Mouse (Mus musculus) midbrain, embryonic 15.5 days (tissue): ENCODE data around the gene Pde8b. TPM values are rescaled to one million over a fixed set of nuclear protein-coding genes. Genes with fewer than 3 reads are reported as not detected.
A peak's percentile ranks its signal among the peaks of the same experiment; 100 is the strongest.

Experiments used
- ATAC-seq: fragments of 200-750 bp; cut with Nextera tagmentation; replicated peaks from 2 replicates; pipeline ENCODE4 v1.8.0; 2017; ENCODE audit warnings: moderate TSS enrichment
- H3K27ac ChIP-seq: fragments of 300-500 bp; sonication (generic); 2 replicates; pipeline ENCODE4 v1.5.1; 2015; ENCODE audit warnings: mild to moderate bottlenecking, inconsistent platforms
- H3K27me3 ChIP-seq: fragments of 300-500 bp; sonication (generic); replicated peaks from 2 replicates; pipeline ENCODE4 v1.6.1; 2015; ENCODE audit warnings: inconsistent platforms
- H3K36me3 ChIP-seq: fragments of 300-500 bp; sonication (generic); replicated peaks from 2 replicates; pipeline ENCODE4 v1.6.1; 2015; ENCODE audit warnings: inconsistent platforms
- H3K4me1 ChIP-seq: fragments of 300-500 bp; sonication (generic); 2 replicates; pipeline ENCODE4 v1.6.1; 2015; ENCODE audit warnings: inconsistent platforms
- H3K4me2 ChIP-seq: fragments of 300-500 bp; sonication (generic); 2 replicates; pipeline ENCODE4 v1.6.1; 2015; ENCODE audit warnings: inconsistent platforms, mild to moderate bottlenecking, moderate library complexity
- H3K4me3 ChIP-seq: fragments of 300-500 bp; sonication (generic); 2 replicates; pipeline ENCODE4 v1.5.1; 2015; ENCODE audit warnings: mild to moderate bottlenecking, inconsistent platforms
- H3K9ac ChIP-seq: fragments of 300-500 bp; sonication (generic); 2 replicates; pipeline ENCODE4 v1.6.1; 2015; ENCODE audit warnings: mild to moderate bottlenecking, inconsistent platforms
- H3K9me3 ChIP-seq: fragments of 300-500 bp; sonication (generic); 2 replicates; pipeline ENCODE4 v1.6.1; 2016; ENCODE audit warnings: inconsistent platforms
- WGBS: fragments of 180-500 bp; shearing (Covaris S2); methylation state at CpG from one replicate; pipeline ENCODE4 v1.1.7; 2015; ENCODE audit warnings: mixed read lengths; 5-methylcytosine and 5-hydroxymethylcytosine counted together
- polyA plus RNA-seq: library from polyadenylated mRNA; unstranded; fragments of >200 nt; fragmentation: Nextera tagmentation; extraction: Ambion mirVana; gene quantifications from 2 replicates; pipeline ENCODE4 v1.2.1, GENCODE M21; 2015

The Pde8b gene
- polyA plus RNA-seq, 1 experiment from 2014 or later = 6.9 TPM

DNA sequence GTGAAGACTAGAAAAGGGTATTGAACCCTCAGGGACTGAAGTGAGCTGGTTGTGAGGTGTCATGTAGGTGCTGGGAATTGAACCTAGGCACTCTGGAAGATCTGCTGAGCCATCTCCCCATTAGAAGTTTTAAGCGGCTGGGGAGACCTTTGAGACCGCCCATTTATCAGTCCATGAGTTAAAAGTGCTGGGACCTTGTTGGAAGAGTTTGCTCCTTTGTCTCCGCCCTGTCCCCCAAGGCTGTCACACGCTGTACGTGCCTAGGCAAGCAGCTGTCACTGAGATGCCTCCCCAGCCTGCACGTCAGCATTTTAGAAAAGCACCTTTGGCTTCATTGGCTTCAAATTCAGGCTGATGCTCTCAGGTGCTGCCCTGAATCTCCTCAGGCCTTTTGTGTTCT is 229.9 kb downstream of the Pde8b start:
- Histone ChIP-seq H3K4me1 (peaks cover 7% of the 10 kb centered on the region), H3K4me2 (no peak overlapping the region), H3K27ac (no peak overlapping the region), H3K9me3 (no peaks in the 10 kb centered on the region), H3K9ac (no peak overlapping the region), H3K36me3 (0 out of 2 replicates have a peak, but pooled peaks cover 3% of the 10 kb centered on the region), H3K27me3 (no peaks in the 10 kb centered on the region), H3K4me3 (no peak overlapping the region)
- no peak for ATAC-seq
- WGBS = 84% methylated on average over 6 of the region's 6 CpGs

DNA sequence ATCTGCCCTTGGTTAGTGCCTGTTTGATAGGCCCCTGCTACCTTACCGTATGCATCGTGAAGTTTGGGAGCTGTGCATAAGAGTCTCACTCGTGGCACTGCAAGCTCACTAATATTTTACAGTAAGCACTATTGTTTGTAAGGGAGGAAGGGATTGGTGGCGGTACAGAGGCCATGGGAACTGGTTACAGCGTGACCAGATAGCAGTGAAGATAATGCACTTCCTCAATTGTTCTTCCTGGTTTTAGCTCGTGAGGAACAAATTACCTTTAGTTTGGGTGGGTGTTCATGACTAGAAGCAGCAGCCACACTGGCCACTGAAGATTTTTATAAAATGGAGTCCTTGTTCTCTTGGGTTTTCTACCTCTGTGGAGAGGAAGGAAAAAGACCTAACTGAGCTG is 230.8 kb downstream of the Pde8b start:
- H3K27me3 ChIP-seq = no peaks in the 10 kb centered on the region
- WGBS = 85% methylated on average over 6 of the region's 6 CpGs
- H3K4me3 ChIP-seq = no peak overlapping the region
- peaks cover 7% of the 10 kb centered on the region for H3K4me1 ChIP-seq
- no peak for ATAC-seq
- no peak overlapping the region for H3K27ac ChIP-seq
- no peak overlapping the region for H3K4me2 ChIP-seq
- 0 out of 2 replicates have a peak, but pooled peaks cover 3% of the 10 kb centered on the region for H3K36me3 ChIP-seq
- H3K9ac ChIP-seq = no peak overlapping the region
- no peaks in the 10 kb centered on the region for H3K9me3 ChIP-seq

GRCm38 (mm10) chr13:95017916-95018315 is 232.2 kb downstream of the Pde8b start:
- H3K4me3 ChIP-seq = no peak overlapping the region
- H3K4me1 ChIP-seq = peaks cover 7% of the 10 kb centered on the region
- H3K9me3 ChIP-seq = no peaks in the 10 kb centered on the region
- peak overlapping the region; percentile 45 for H3K9ac ChIP-seq
- peak; percentile 91 for ATAC-seq
- peak overlapping the region; percentile 24 for H3K4me2 ChIP-seq
- H3K36me3 ChIP-seq = 0 out of 2 replicates have a peak, but pooled peaks cover 3% of the 10 kb centered on the region
- WGBS = under 1% methylated on average over 9 of the region's 9 CpGs
- H3K27me3 ChIP-seq = no peaks in the 10 kb centered on the region
- peak overlapping the region; percentile 61 for H3K27ac ChIP-seq

DNA sequence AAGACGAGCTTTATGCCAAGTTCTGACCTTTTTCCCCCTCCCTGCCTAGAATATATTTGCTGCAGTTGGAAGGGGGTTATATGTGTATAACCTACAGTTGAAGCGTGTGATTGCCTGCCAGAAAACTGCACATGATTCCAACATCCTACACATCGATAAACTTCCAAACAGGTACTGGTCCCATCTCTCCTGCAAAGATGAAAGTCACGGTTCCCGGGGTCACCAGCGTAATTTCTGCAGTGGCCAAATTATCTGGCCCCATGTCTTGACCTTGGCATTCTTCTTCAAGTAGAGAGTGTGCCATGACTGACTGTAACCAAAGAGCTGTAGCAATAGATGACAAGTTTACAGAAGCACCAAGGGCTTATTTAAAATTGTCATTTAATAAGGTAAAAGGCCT is 232.9 kb downstream of the Pde8b start:
- Histone ChIP-seq H3K9me3 (no peaks in the 10 kb centered on the region), H3K27ac (peak overlapping the region; percentile 61; the same call in 1 of the 2 replicates), H3K9ac (peak overlapping the region; percentile 45; the same call in 1 of the 2 replicates), H3K27me3 (no peaks in the 10 kb centered on the region), H3K4me1 (peaks cover 7% of the 10 kb centered on the region), H3K36me3 (0 out of 2 replicates have a peak, but pooled peaks cover 3% of the 10 kb centered on the region), H3K4me3 (no peak overlapping the region), H3K4me2 (no peak overlapping the region)
- 90% methylated on average over 6 of the region's 6 CpGs for WGBS
- ATAC-seq = no peak

GRCm38 (mm10) chr13:95011546-95012257 is 238.4 kb downstream of the Pde8b start:
- no peaks in the 10 kb centered on the region for H3K4me1 ChIP-seq
- no peaks in the 10 kb centered on the region for H3K9me3 ChIP-seq
- H3K27me3 ChIP-seq = no peaks in the 10 kb centered on the region
- no peak overlapping the region for H3K9ac ChIP-seq
- ATAC-seq = no peak
- H3K4me3 ChIP-seq = no peak overlapping the region
- H3K27ac ChIP-seq = no peak overlapping the region
- 91% methylated on average over 7 of the region's 7 CpGs for WGBS
- no peak overlapping the region for H3K4me2 ChIP-seq
- no peaks in the 10 kb centered on the region for H3K36me3 ChIP-seq

- Histone ChIP-seq H3K9me3 (no peaks in the 10 kb centered on the region), H3K27me3 (no peaks in the 10 kb centered on the region), H3K4me3 (no peak overlapping the region), H3K9ac (no peak overlapping the region), H3K4me1 (no peaks in the 10 kb centered on the region), H3K36me3 (no peaks in the 10 kb centered on the region), H3K4me2 (no peak overlapping the region), H3K27ac (no peak overlapping the region)
- 84% methylated on average over 7 of the region's 7 CpGs for WGBS
- ATAC-seq = no peak
Measured at GRCm38 (mm10) chr13:95009261-95009660, 240.9 kb downstream of the Pde8b start.

DNA sequence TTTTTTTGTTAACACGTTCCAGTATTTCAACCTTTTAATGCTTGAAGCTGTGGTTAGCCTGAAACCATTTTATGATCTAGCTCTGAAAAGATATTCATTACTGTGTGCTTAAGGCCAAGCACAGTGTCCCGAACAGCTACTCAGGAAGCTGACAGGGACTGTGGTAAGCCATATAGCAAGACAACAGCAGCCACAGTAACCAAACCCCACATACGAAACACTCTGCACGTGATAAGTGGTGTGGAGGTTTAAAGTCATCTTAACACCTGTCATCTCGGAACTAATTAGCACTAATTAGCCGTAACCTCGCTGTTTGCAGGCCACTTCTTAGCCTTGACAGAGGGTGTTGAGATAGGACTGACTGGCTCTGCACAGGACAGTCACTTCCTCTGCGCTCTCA is 242.9 kb downstream of the Pde8b start:
- H3K9ac ChIP-seq = no peak overlapping the region
- H3K4me2 ChIP-seq = no peak overlapping the region
- ATAC-seq = no peak
- WGBS = 81% methylated on average over 8 of the region's 8 CpGs
- no peaks in the 10 kb centered on the region for H3K4me1 ChIP-seq
- no peaks in the 10 kb centered on the region for H3K9me3 ChIP-seq
- H3K27me3 ChIP-seq = no peaks in the 10 kb centered on the region
- H3K36me3 ChIP-seq = no peaks in the 10 kb centered on the region
- H3K4me3 ChIP-seq = no peak overlapping the region
- no peak overlapping the region for H3K27ac ChIP-seq

- no peaks in the 10 kb centered on the region for H3K36me3 ChIP-seq
- no peaks in the 10 kb centered on the region for H3K27me3 ChIP-seq
- no peaks in the 10 kb centered on the region for H3K9me3 ChIP-seq
- no peak overlapping the region for H3K9ac ChIP-seq
- 76% methylated on average over 5 of the region's 5 CpGs for WGBS
- no peak overlapping the region for H3K27ac ChIP-seq
- H3K4me3 ChIP-seq = no peak overlapping the region
- H3K4me1 ChIP-seq = no peaks in the 10 kb centered on the region
- H3K4me2 ChIP-seq = no peak overlapping the region
- no peak for ATAC-seq
Measured at GRCm38 (mm10) chr13:94990516-94990915, 259.6 kb downstream of the Pde8b start.

- Histone ChIP-seq H3K27ac (no peak overlapping the region), H3K36me3 (no peaks in the 10 kb centered on the region), H3K9ac (no peak overlapping the region), H3K4me1 (peaks cover 13% of the 10 kb centered on the region), H3K4me3 (no peak overlapping the region), H3K4me2 (no peak overlapping the region), H3K27me3 (no peaks in the 10 kb centered on the region), H3K9me3 (no peaks in the 10 kb centered on the region)
- no peak for ATAC-seq
- 30% methylated on average over 7 of the region's 7 CpGs for WGBS
Measured at GRCm38 (mm10) chr13:94979081-94979480, 271.1 kb downstream of the Pde8b start.

DNA sequence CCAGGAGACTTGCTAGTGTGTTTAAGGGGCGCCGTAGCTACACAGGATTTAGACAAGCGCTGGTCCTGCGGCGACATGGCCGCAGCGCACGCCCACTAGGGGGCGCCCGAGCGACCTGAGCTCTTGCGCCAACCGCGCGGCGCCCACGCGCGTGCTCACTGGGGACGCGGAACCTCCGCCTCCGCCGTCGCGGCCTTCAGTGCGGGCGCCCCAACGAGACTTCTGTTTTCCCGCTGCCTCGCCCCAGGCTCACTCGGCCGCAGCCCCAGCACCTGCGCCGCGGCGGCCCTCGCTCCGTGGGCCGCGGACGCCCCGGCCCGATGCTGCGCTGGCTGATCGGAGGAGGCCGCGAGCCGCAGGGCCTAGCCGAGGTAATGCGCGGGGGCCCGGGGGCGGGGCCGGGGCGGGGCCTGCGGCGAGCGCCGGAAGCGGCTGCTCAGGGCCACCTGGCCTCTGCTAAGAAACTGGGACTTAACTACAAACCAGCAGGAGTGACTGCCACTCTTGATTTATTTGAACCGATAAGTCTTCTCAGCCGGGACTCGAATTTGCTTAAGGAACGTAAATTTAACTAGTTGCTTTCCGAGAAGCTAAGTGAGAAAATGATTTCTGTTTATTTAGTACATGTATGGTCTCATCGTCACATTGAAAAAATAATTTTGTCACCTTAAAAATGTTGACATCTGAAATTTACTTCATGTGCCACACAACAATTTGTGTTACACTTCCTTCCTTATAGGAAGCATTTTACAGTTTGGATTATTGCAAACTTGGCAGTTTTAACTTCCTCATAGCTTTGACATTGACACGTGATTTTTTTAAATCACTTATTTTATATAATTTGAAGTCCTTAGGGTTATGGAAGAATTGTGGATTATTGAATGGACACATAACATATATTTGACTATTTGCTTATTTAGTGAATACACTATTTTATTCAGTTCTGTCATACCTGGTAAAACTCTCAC is 273.6 kb downstream of the Pde8b start, which contains the start of gene Wdr41:
Gene Wdr41, plus strand, starts transcription at position 126 of the 968 bp plus-strand sequence.
- H3K36me3 ChIP-seq = no peaks in the 10 kb centered on the region
- H3K4me1 ChIP-seq = peaks cover 13% of the 10 kb centered on the region
- H3K27me3 ChIP-seq = no peaks in the 10 kb centered on the region
- ATAC-seq = peak; percentile 97
- H3K4me2 ChIP-seq = peak within 1 kb of the TSS; percentile 50
- peak within 1 kb of the TSS; percentile 97 for H3K27ac ChIP-seq
- peak within 1 kb of the TSS; percentile 90 for H3K9ac ChIP-seq
- WGBS = 3% methylated on average over 67 of the region's 68 CpGs
- H3K9me3 ChIP-seq = no peaks in the 10 kb centered on the region
- peak within 1 kb of the TSS; percentile 77 for H3K4me3 ChIP-seq

DNA sequence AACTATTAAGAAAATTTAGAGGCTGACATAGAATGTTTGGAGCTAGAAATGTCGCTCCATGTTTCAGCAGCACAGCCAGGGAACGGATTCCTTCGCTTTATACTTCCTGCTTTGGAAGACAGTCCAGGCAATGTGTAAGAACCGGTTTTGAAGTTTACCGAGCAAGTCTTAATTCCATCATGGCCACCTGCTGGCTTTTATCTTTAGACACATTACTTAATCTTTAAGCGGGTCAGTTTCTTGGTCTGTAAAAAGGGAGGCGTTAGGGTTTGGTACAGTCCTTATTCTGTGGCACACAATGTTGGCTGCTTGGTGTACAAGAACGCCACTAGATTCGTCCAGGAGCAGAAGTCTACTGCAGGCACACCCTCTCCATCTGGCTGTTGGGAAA is 274.3 kb downstream of the Pde8b start:
- H3K4me2 ChIP-seq = peak overlapping the region; percentile 50
- no peak overlapping the region for H3K9ac ChIP-seq
- H3K36me3 ChIP-seq = no peaks in the 10 kb centered on the region
- H3K9me3 ChIP-seq = no peaks in the 10 kb centered on the region
- WGBS = 23% methylated on average over 9 of the region's 9 CpGs
- peak overlapping the region; percentile 97 for H3K27ac ChIP-seq
- H3K27me3 ChIP-seq = no peaks in the 10 kb centered on the region
- peaks cover 13% of the 10 kb centered on the region for H3K4me1 ChIP-seq
- H3K4me3 ChIP-seq = peak overlapping the region; percentile 77
- ATAC-seq = no peak
